Mouse (Mus musculus) embryonic fibroblast, embryonic 13.5 days (primary cell): ENCODE measurements at regions not wholly inside any gene's neighbourhood (a gene's known extent, or its start where the extent isn't known, plus 50 kb on each side); places are given as distances from the start of the nearest gene placed in this dataset.

Source experiments
- CTCF ChIP-seq: IDR thresholded peaks from 2 replicates; pipeline ENCODE4 v1.5.1; 2011; ENCODE audit warnings: mild to moderate bottlenecking, control low read depth, low read length, moderate library complexity, borderline replicate concordance; ENCODE audit not compliant: insufficient read depth
- POLR2A ChIP-seq: IDR thresholded peaks from 2 replicates; pipeline ENCODE4 v1.6.1; 2011; ENCODE audit warnings: low read depth, mild to moderate bottlenecking, control low read depth, low read length, moderate library complexity

- TF ChIP-seq POLR2A (no peak), CTCF (no peak)
Measured at GRCm38 (mm10) chr9:26667835-26668234, 65.7 kb upstream of the B3gat1 start.
